Mouse (Mus musculus): ENCODE results near the gene Pla2g1b. TPM values are rescaled to one million over a fixed set of nuclear protein-coding genes. Genes with fewer than 3 reads are reported as not detected.
"Not testable (repeated sequence)": the region's sequence is repeated elsewhere in the genome, so short reads cannot be mapped to it uniquely, and the experiment has no call there.

The Pla2g1b gene
- polyA plus RNA-seq, 1 experiment from 2014 or later: 0.42 TPM

GRCm38 (mm10) chr5:115434853-115435754, 31.0 kb upstream of the Pla2g1b start:
- no peak overlapping the region for H3K27ac ChIP-seq
- H3K4me3 ChIP-seq: no peak overlapping the region
- H3K36me3 ChIP-seq: no peaks in the 10 kb centered on the region
- H3K4me2 ChIP-seq: no peak overlapping the region
- peaks cover 98% of the 10 kb centered on the region for H3K27me3 ChIP-seq (replicated peaks)
- no peak overlapping the region for H3K9ac ChIP-seq
- 50% methylated on average over 15 of the region's 15 CpGs for WGBS (ENCODE audit: insufficient replicate concordance)
- no peak for ATAC-seq
- H3K9me3 ChIP-seq (replicated peaks): no peaks in the 10 kb centered on the region
- peaks cover 10% of the 10 kb centered on the region; the same call in 1 of the 2 replicates for H3K4me1 ChIP-seq

- no peak overlapping the region for H3K27ac ChIP-seq
- no peaks in the 10 kb centered on the region for H3K9me3 ChIP-seq (replicated peaks)
- H3K4me1 ChIP-seq: peaks cover 10% of the 10 kb centered on the region; the same call in 1 of the 2 replicates
- no peak overlapping the region for H3K9ac ChIP-seq
- WGBS (ENCODE audit: insufficient replicate concordance): 37% methylated on average over 8 of the region's 8 CpGs
- H3K4me3 ChIP-seq: no peak overlapping the region
- ATAC-seq: no peak
- H3K36me3 ChIP-seq: no peaks in the 10 kb centered on the region
- peaks cover 95% of the 10 kb centered on the region for H3K27me3 ChIP-seq (replicated peaks)
- peak overlapping the region; percentile 51 for H3K4me2 ChIP-seq
These were observed 30.2 kb upstream of the Pla2g1b start for GRCm38 (mm10) chr5:115435755-115436379.

GRCm38 (mm10) chr5:115436421-115437124, 29.5 kb upstream of the Pla2g1b start:
- no peak for ATAC-seq
- Histone ChIP-seq H3K36me3 (no peaks in the 10 kb centered on the region), H3K9ac (no peak overlapping the region; the same call in 1 of the 2 replicates), H3K4me3 (peak overlapping the region; percentile 4; the same call in 1 of the 2 replicates), H3K27ac (no peak overlapping the region), H3K27me3 (replicated peaks) (peaks cover 88% of the 10 kb centered on the region), H3K4me2 (peak overlapping the region; percentile 51), H3K4me1 (peaks cover 10% of the 10 kb centered on the region; the same call in 1 of the 2 replicates), H3K9me3 (replicated peaks) (no peaks in the 10 kb centered on the region)
- WGBS (ENCODE audit: insufficient replicate concordance): 4% methylated on average over 40 of the region's 43 CpGs

GRCm38 (mm10) chr5:115437242-115437944, 28.7 kb upstream of the Pla2g1b start:
- Histone ChIP-seq H3K27ac (no peak overlapping the region), H3K36me3 (peaks cover under 1% of the 10 kb centered on the region), H3K9me3 (replicated peaks) (no peaks in the 10 kb centered on the region), H3K27me3 (replicated peaks) (peaks cover 79% of the 10 kb centered on the region), H3K4me1 (peaks cover 10% of the 10 kb centered on the region; the same call in 1 of the 2 replicates), H3K4me2 (no peak overlapping the region), H3K9ac (no peak overlapping the region), H3K4me3 (no peak overlapping the region)
- no peak for ATAC-seq
- 52% methylated on average over 7 of the region's 7 CpGs for WGBS (ENCODE audit: insufficient replicate concordance)

- no peaks in the 10 kb centered on the region for H3K9me3 ChIP-seq (replicated peaks)
- H3K27me3 ChIP-seq (replicated peaks): peaks cover 74% of the 10 kb centered on the region
- WGBS (ENCODE audit: insufficient replicate concordance): 25% methylated on average over 2 of the region's 2 CpGs
- H3K27ac ChIP-seq: no peak overlapping the region
- H3K36me3 ChIP-seq: peaks cover 5% of the 10 kb centered on the region
- H3K4me1 ChIP-seq: peaks cover 10% of the 10 kb centered on the region; the same call in 1 of the 2 replicates
- no peak overlapping the region for H3K9ac ChIP-seq
- ATAC-seq: no peak
- H3K4me2 ChIP-seq: no peak overlapping the region
- H3K4me3 ChIP-seq: no peak overlapping the region
These were observed 28.1 kb upstream of the Pla2g1b start for GRCm38 (mm10) chr5:115437945-115438315.

GRCm38 (mm10) chr5:115438667-115439066, 27.4 kb upstream of the Pla2g1b start:
- Histone ChIP-seq H3K27ac (no peak overlapping the region), H3K9me3 (replicated peaks) (no peaks in the 10 kb centered on the region), H3K27me3 (replicated peaks) (peaks cover 67% of the 10 kb centered on the region), H3K4me1 (peaks cover 10% of the 10 kb centered on the region; the same call in 1 of the 2 replicates), H3K36me3 (peaks cover 9% of the 10 kb centered on the region), H3K4me3 (no peak overlapping the region), H3K9ac (no peak overlapping the region), H3K4me2 (no peak overlapping the region)
- WGBS (ENCODE audit: insufficient replicate concordance): 45% methylated on average over 5 of the region's 7 CpGs
- no peak for ATAC-seq

GRCm38 (mm10) chr5:115441205-115441849, 24.7 kb upstream of the Pla2g1b start:
- ATAC-seq: no peak
- 39% methylated on average over 14 of the region's 14 CpGs for WGBS (ENCODE audit: insufficient replicate concordance)

GRCm38 (mm10) chr5:115442663-115443062, 23.4 kb upstream of the Pla2g1b start:
- not testable (repeated sequence) for H3K4me2 ChIP-seq; ATAC-seq; H3K9me3 ChIP-seq (replicated peaks); H3K9ac ChIP-seq; H3K4me1 ChIP-seq; H3K27ac ChIP-seq; H3K4me3 ChIP-seq
- 39% methylated on average over 5 of the region's 5 CpGs for WGBS (ENCODE audit: insufficient replicate concordance)
- peaks cover 19% of the 10 kb centered on the region for H3K36me3 ChIP-seq
- peaks cover 27% of the 10 kb centered on the region for H3K27me3 ChIP-seq (replicated peaks)

More at GRCm38 (mm10) chr5:115441205-115441849, 24.7 kb upstream of the Pla2g1b start:
- Histone ChIP-seq H3K4me2 (no peak overlapping the region), H3K27ac (no peak overlapping the region), H3K27me3 (replicated peaks) (peaks cover 40% of the 10 kb centered on the region), H3K9me3 (replicated peaks) (no peaks in the 10 kb centered on the region), H3K9ac (no peak overlapping the region), H3K36me3 (peaks cover 19% of the 10 kb centered on the region), H3K4me1 (peaks cover 7% of the 10 kb centered on the region; the same call in 1 of the 2 replicates), H3K4me3 (no peak overlapping the region)

- H3K27me3 ChIP-seq (replicated peaks): peaks cover 12% of the 10 kb centered on the region; the same call in 1 of the 2 replicates
- no peak overlapping the region for H3K9ac ChIP-seq
- no peak overlapping the region for H3K4me2 ChIP-seq
- no peaks in the 10 kb centered on the region for H3K4me1 ChIP-seq
- no peak overlapping the region for H3K4me3 ChIP-seq
- peaks cover 19% of the 10 kb centered on the region for H3K36me3 ChIP-seq
- ATAC-seq: no peak
- no peak overlapping the region for H3K27ac ChIP-seq
- H3K9me3 ChIP-seq (replicated peaks): no peaks in the 10 kb centered on the region
- WGBS (ENCODE audit: insufficient replicate concordance): 81% methylated on average over 11 of the region's 11 CpGs
These were observed 21.9 kb upstream of the Pla2g1b start for GRCm38 (mm10) chr5:115444130-115444529.

- Histone ChIP-seq H3K9ac (no peak overlapping the region), H3K4me3 (no peak overlapping the region), H3K36me3 (peaks cover 19% of the 10 kb centered on the region), H3K4me2 (no peak overlapping the region), H3K27me3 (replicated peaks) (no peaks in the 10 kb centered on the region), H3K27ac (no peak overlapping the region), H3K4me1 (0 out of 2 replicates have a peak, but pooled peaks cover 4% of the 10 kb centered on the region), H3K9me3 (replicated peaks) (no peaks in the 10 kb centered on the region)
- no peak for ATAC-seq
- 76% methylated on average over 17 of the region's 17 CpGs for WGBS (ENCODE audit: insufficient replicate concordance)
These were observed 19.0 kb upstream of the Pla2g1b start for GRCm38 (mm10) chr5:115447108-115447507.

- no peak overlapping the region for H3K4me3 ChIP-seq
- H3K27ac ChIP-seq: no peak overlapping the region
- no peak for ATAC-seq
- no peaks in the 10 kb centered on the region for H3K9me3 ChIP-seq (replicated peaks)
- H3K9ac ChIP-seq: no peak overlapping the region
- H3K4me2 ChIP-seq: no peak overlapping the region
- 0 out of 2 replicates have a peak, but pooled peaks cover 3% of the 10 kb centered on the region for H3K27me3 ChIP-seq (replicated peaks)
- 0 out of 2 replicates have a peak, but pooled peaks cover 4% of the 10 kb centered on the region for H3K4me1 ChIP-seq
- WGBS (ENCODE audit: insufficient replicate concordance): 58% methylated on average over 3 of the region's 3 CpGs
- peaks cover 10% of the 10 kb centered on the region; the same call in 1 of the 2 replicates for H3K36me3 ChIP-seq
These were observed 16.8 kb upstream of the Pla2g1b start for GRCm38 (mm10) chr5:115449247-115449646.

All from liver, embryonic 12.5 days (tissue).